Mouse (Mus musculus) frontal cortex, postnatal 14 days (tissue): ENCODE measurements around the gene Tefm.
"Not testable (repeated sequence)": the region's sequence is repeated elsewhere in the genome, so short reads cannot be mapped to it uniquely, and the experiment has no call there.

Experiments used
- DNase-seq, 2 experiments: peaks; one replicate each; pipeline ENCODE4 v3.0.0; 2022; ENCODE audit warnings: low spot score in 2 of 2

Gene Tefm

GRCm38 (mm10) chr11:80141825-80142521 lies at the start of gene Tefm:
Gene Tefm (minus strand): TSS chr11:80142175.
- peak; percentile 73 to 78 for DNase-seq

DNA sequence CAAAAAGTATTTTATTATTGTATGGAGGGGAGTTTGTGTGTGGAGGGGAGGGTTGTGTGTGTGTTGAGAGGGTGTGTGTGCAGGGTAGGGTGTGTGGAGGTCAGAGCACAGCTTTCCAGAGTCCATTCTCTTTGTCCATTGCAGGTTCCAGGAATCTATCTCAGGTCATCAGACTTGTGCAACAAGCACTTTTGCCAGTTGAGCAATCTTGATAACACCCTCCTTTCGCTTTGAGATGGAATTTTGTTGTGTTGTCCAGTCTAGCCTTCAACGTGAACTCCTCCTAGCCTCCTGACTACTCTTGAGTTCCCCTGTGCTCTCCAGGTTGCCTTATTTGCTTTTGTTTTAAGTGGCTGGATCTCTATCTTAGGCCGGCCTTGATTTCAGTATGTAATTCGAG lies 48.3 kb upstream of the Tefm start:
- DNase-seq: no peak

DNA sequence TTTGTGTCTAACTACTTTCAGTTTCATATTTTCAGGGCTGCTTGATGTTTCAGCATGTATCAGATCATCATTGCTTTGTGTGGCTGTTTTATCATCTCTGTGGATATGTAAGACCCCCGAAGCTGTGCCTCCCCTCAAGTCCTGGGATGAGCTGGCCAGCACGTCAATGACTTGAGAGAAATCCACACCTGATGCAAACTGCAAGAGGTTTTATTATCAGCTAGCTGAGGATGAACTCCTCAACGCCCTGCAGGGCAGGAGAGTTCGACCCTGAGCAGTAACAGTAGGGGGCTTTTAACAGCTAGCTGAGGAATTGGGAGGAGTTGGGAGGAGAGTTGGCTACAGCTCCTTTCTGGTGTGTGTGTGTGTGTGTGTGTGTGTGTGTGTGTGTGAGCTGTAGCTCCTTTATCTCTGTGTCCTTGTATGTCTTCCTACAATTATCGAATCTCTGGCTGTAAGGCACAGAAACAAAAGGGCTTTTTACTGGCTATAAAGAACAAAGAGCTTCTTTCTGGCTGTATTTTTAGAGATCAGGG lies 43.5 kb upstream of the Tefm start:
- not testable (repeated sequence) for DNase-seq

- DNase-seq: no peak
These were observed 42.6 kb upstream of the Tefm start for GRCm38 (mm10) chr11:80184531-80185071.

DNA sequence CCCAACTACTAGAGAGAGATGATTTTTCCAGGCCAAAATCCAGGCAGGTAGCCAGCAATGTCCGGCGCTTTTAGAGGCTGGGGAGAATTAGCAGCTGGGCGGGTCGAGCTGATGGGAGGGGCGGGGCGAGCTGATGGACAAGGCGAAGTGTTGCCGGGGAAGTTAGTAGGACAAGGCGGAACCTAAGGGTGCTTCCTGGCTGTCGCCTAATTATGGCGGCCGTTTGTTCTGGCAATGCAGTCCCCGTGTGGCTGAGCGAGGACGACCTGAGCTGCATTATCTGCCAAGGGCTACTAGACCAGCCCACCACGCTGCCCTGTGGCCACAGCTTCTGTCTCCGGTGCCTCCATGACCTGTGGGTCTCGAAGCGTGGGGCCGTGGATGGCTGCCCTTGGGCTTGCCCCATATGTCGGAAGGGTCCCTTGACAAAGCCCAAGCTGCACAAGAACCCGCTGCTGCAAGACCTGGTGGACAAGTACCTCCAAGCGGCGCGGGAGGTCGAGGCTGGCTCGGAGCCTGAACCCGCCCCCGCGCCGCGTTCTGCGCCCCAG lies 41.8 kb upstream of the Tefm start, which contains the start of gene Rnf135:
TSS of gene Rnf135 (plus strand) at position 147 of the 551 bp plus-strand sequence.
- DNase-seq: peak; percentile 60 to 76

DNA sequence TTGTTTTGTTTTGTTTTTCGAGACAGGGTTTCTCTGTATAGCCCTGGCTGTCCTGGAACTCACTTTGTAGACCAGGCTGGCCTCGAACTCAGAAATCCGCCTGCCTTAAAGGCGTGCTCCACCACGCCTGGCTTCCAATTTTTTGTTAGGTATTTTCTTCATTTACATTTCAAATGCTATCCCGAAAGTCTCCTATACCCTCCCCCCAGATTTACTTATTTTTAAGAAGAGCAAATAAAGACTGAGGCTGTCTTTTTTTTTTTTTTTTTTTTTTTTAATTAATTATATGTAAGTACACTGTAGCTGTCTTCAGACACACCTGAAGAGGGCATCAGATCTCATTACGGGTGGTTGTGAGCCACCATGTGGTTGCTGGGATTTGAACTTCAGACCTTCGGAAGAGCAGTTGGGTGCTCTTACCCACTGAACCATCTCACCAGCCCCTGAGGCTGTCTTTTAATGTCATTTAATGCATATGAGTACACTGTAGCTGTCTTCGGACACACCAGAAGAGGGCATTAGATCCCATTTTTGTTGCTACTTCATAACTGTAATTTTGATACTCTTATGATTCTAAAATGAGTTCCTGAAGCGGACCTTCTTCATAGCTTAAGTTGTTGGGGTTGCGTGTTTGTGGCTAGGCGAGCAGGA lies 41.2 kb upstream of the Tefm start:
- not testable (repeated sequence) for DNase-seq

DNA sequence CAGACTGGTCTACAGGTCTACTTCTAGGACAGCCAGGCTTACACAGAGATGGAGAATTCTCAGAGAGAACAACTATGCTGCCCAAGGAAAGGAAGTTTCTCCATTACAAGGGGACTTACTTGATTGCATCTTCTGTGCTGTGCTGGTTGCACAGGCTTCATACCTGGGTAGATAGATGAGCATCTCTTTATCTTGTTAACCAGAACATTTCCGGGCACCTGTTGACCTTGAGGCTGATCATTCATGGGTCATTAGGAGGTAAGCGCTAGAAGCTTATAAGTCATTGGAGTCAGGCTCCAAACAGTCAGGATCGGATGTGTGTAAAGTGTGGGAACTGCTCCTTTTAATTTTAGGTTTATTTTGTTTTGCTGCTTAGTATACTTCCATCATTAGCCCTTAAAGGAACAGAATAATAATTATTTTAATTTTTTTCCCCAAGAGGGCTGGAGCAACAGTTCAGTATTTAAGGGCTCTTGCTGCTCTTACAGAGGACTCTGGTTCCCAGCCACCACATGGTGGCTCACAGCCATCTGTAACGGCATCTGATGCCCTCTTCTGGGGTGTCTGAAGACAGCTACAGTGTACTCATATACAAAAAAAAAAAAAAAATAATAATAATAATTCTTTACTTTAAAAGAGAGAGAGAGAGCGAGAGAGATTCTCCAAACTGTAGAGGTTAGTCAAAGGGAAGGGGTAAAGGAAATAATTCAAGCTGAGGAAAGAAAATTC lies 39.2 kb upstream of the Tefm start:
- DNase-seq: no peak

GRCm38 (mm10) chr11:80178316-80178715 lies 36.3 kb upstream of the Tefm start:
- no peak for DNase-seq

DNA sequence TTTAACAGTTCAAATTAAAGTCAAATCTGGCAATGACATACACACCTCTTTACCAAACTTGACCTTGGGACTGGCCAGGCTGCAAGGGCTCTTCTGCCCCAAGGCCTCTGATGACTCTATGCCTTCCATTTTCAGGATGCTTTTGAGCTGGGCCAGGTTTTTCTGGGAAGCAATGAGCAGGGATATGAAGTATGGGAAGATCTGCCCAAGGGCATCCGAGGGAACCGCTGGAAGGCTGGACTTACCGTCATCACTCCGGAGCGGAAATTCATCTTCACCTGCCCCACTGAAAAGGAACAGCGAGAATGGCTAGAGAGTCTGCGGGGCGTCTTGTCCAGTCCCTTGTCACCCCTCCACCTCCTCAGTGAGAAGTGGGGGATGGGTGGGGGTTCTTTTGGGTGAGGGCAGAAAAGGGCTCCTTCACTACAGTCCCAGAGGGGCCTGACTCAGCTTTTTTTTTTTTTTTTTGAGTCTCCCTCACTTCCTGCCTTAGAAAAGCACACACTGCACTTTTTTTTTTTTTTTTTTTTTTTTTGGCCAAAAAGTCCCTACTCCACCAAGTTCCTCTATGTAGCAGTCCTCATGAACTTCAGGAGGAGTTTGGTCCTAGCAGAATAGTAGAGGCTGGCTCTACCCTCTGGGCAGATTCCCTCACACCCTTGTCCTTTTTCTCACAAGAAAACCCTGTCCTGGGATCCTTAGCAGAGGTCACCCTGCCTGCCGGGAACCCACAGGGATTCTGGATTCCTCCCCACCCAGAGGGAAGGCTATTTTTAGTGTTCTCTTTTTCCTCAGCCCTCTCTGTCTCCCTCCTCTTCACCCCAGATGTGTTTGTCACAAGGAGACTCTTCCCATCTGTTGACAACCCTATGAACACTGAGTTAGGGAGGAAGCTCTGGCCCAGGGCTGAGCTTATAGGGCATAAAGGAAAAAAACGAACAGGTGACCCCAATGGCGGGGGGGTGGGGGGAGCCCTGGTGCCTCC lies 35.2 kb upstream of the Tefm start:
- DNase-seq: no peak

GRCm38 (mm10) chr11:80173963-80174670 lies 32.1 kb upstream of the Tefm start:
- DNase-seq: no peak

- no peak for DNase-seq
These were observed 29.9 kb upstream of the Tefm start for GRCm38 (mm10) chr11:80171884-80172283.

DNA sequence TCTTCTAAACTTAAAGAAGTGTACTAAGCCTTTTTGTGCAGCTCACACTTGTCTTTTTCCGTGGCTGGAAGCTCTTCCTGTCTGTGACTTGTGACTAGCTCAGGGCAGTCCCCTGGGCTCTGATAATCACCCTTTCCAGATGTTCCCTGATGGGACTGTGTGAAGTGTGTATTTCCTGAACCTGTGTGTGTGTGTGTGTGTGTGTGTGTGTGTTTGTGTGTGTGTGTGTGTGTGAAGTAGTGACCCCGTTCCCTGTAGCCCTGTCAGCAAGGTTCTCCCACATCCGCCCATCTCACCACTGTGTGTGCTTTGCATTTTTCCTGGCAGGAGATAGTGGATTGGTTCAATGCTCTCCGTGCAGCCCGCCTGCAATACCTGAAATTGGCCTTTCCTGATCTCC lies 28.4 kb upstream of the Tefm start:
- DNase-seq: no peak

DNA sequence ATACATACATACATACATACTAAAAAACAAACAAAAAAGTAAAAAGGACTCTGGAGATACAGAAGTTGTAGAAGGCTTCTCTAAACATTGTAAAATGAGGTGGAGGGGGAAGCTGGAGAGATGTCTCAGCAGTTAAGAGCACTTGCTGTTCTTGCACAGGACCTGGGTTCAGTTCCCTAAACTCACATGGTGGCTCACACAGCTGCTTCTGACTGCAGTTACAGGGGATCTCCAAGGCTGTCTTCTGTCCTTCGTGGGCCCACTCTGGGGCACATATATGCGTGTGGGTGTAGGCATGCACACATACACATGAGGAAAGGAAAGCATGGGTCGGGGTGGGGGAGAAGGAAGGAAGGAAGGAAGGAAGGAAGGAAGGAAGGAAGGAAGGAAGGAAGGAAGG lies 27.7 kb upstream of the Tefm start:
- DNase-seq: no peak

DNA sequence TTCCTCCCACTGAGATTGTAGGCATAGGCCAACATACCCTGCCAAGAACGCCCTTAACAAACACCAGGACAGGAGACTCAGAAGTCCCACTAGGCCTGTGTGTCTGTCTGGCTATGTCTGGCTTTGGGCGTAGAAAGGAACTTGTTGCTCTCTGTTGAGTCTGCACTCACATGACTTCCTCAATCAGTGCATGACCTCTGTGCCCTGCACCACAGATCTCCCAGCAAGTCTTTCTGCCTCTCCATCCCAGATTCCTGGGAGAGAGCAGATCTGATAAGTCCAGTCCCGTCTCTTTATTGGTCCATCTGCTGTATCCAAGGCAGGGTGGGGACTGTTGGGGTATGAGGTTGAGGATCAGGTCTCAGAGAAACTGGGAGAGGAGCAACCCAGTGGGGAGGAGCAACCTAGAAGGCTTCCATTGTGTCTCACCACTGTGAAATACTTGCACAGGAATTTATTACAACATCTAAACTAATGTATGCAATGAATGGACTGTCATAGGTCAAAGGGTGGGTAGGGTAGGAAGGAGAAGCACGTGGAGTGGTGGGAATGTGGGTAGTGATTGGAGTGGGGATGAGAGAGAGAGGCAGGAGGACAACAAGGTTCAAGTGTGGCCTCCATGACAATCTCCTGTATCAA lies 26.8 kb upstream of the Tefm start:
- DNase-seq: no peak

- no peak for DNase-seq
These were observed 26.1 kb upstream of the Tefm start for GRCm38 (mm10) chr11:80168121-80168520.

- no peak for DNase-seq
These were observed 22.2 kb upstream of the Tefm start for GRCm38 (mm10) chr11:80164224-80164623.

GRCm38 (mm10) chr11:80163362-80164116 lies 21.6 kb upstream of the Tefm start:
- DNase-seq: no peak

- DNase-seq: no peak
These were observed 19.1 kb upstream of the Tefm start for GRCm38 (mm10) chr11:80161041-80161440.

- DNase-seq: no peak
These were observed 17.0 kb upstream of the Tefm start for GRCm38 (mm10) chr11:80159018-80159417.
